Mouse (Mus musculus) stomach, postnatal 0 days (tissue): ENCODE data around the gene Btbd35f15. TPM values are rescaled to one million over a fixed set of nuclear protein-coding genes. Genes with fewer than 3 reads are reported as not detected.
"Not testable (repeated sequence)": the region's sequence is repeated elsewhere in the genome, so short reads cannot be mapped to it uniquely, and the experiment has no call there.

ENCODE experiments used
- ATAC-seq: fragments of 200-750 bp; cut with Nextera tagmentation; 2 replicates; pipeline ENCODE4 v1.8.0; 2017; ENCODE audit not compliant: low FRiP score, low TSS enrichment
- DNase-seq: peaks from one replicate; pipeline ENCODE4 v3.0.0-alpha.2; 2016; ENCODE audit warnings: low spot score
- H3K27ac ChIP-seq: fragments of 300-500 bp; sonication (generic); replicated peaks from 2 replicates; pipeline ENCODE4 v1.5.1; 2014; ENCODE audit warnings: mild to moderate bottlenecking, control low read depth
- H3K27me3 ChIP-seq: fragments of 300-500 bp; sonication (generic); 2 replicates; pipeline ENCODE4 v1.6.1; 2014; ENCODE audit warnings: low read length; ENCODE audit not compliant: control insufficient read depth, insufficient read depth
- H3K36me3 ChIP-seq: fragments of 300-500 bp; sonication (generic); 2 replicates; pipeline ENCODE4 v1.6.1; 2014; ENCODE audit warnings: low read length, mixed read lengths; ENCODE audit not compliant: control insufficient read depth, insufficient read depth
- H3K4me1 ChIP-seq: fragments of 300-500 bp; sonication (generic); replicated peaks from 2 replicates; pipeline ENCODE4 v1.6.1; 2014; ENCODE audit warnings: antibody characterized with exemption; ENCODE audit not compliant: control insufficient read depth, insufficient read depth
- H3K4me2 ChIP-seq: fragments of 300-500 bp; sonication (generic); replicated peaks from 2 replicates; pipeline ENCODE4 v1.6.1; 2014; ENCODE audit warnings: low read depth, mild to moderate bottlenecking, control low read depth, moderate library complexity
- H3K4me3 ChIP-seq: fragments of 300-500 bp; sonication (generic); 2 replicates; pipeline ENCODE4 v1.5.1; 2014; ENCODE audit warnings: low read depth, low read length, control low read depth
- H3K9ac ChIP-seq: fragments of 300-500 bp; sonication (generic); 2 replicates; pipeline ENCODE4 v1.6.1; 2014; ENCODE audit warnings: mild to moderate bottlenecking, low read length, control low read depth, mixed read lengths
- H3K9me3 ChIP-seq: fragments of 300-500 bp; sonication (generic); 2 replicates; pipeline ENCODE4 v1.6.1; 2016; ENCODE audit warnings: low read length; ENCODE audit not compliant: control insufficient read depth
- WGBS: fragments of 180-500 bp; shearing (Covaris S2); extraction: QIAGEN DNeasy Blood & Tissue Kit; methylation state at CpG from one replicate; pipeline ENCODE4 v1.1.7; 2014; 5-methylcytosine and 5-hydroxymethylcytosine counted together
- polyA plus RNA-seq: library from polyadenylated mRNA; unstranded; fragments of >200 nt; fragmentation: Nextera tagmentation; extraction: Ambion mirVana; gene quantifications from 2 replicates; pipeline ENCODE4 v1.2.1, GENCODE M21; 2015

Gene Btbd35f15
- polyA plus RNA-seq, result not detected in 2 replicates

- not testable (repeated sequence) for H3K36me3 ChIP-seq, H3K4me2 ChIP-seq, ATAC-seq, H3K4me1 ChIP-seq, H3K27me3 ChIP-seq, H3K9me3 ChIP-seq, DNase-seq, H3K9ac ChIP-seq, H3K4me3 ChIP-seq, H3K27ac ChIP-seq
- WGBS, result no CpG with 5 or more reads among the region's 3 CpGs
Observed at GRCm38 (mm10) chrX:33577214-33577613, at the start of gene Btbd35f15. Gene Btbd35f15, minus strand, starts transcription at chrX:33577314.

Other genes starting within 250 kb of the Btbd35f15 start
- not detected in 2 replicates for gene Btbd35f13, start 79.9 kb upstream of the Btbd35f15 start, polyA plus RNA-seq
- gene Btbd35f14, start 125.0 kb upstream of the Btbd35f15 start, polyA plus RNA-seq, result not detected in 2 replicates